Mouse (Mus musculus) E14TG2a.4 (cell line): ENCODE measurements around the gene Rnf4.

Source experiments
- H3K27me3 ChIP-seq: 2 replicates; pipeline ENCODE4 v1.6.1; 2014; ENCODE audit warnings: low read length, control low read depth; ENCODE audit not compliant: insufficient read depth
- H3K36me3 ChIP-seq: 2 replicates; pipeline ENCODE4 v1.6.1; 2014; ENCODE audit warnings: low read length, control low read depth; ENCODE audit not compliant: insufficient read depth
- H3K4me1 ChIP-seq: replicated peaks from 2 replicates; pipeline ENCODE4 v1.6.1; 2014; ENCODE audit warnings: low read depth, low read length, control low read depth
- H3K4me3 ChIP-seq: replicated peaks from 2 replicates; pipeline ENCODE4 v1.5.1; 2014; ENCODE audit warnings: mild to moderate bottlenecking, low read length
- H3K9me3 ChIP-seq: 2 replicates; pipeline ENCODE4 v1.6.1; 2014; ENCODE audit warnings: low read length, control low read depth
- CTCF ChIP-seq: conservative IDR thresholded peaks from 2 replicates; pipeline ENCODE4 v1.5.1; 2014; ENCODE audit warnings: low read length
- NANOG ChIP-seq: IDR thresholded peaks from 2 replicates; pipeline ENCODE4 v1.6.1; 2014; ENCODE audit warnings: borderline replicate concordance, low read length, mixed read lengths
- POU5F1 ChIP-seq: IDR thresholded peaks from 2 replicates; pipeline ENCODE4 v1.6.1; 2014; ENCODE audit warnings: low read length, borderline replicate concordance

Rnf4 gene

GRCm38 (mm10) chr5:34295141-34295540 is 40.9 kb upstream of the Rnf4 start:
- Histone ChIP-seq H3K9me3 (no peaks in the 10 kb centered on the region), H3K27me3 (peaks cover 42% of the 10 kb centered on the region), H3K36me3 (no peaks in the 10 kb centered on the region), H3K4me1 (peaks cover 22% of the 10 kb centered on the region), H3K4me3 (no peak overlapping the region)
- no peak for TF ChIP-seq CTCF
- TF ChIP-seq NANOG: no peak
- TF ChIP-seq POU5F1: no peak

GRCm38 (mm10) chr5:34298061-34298460 is 38.0 kb upstream of the Rnf4 start:
- peaks cover 13% of the 10 kb centered on the region for H3K4me1 ChIP-seq
- no peaks in the 10 kb centered on the region for H3K36me3 ChIP-seq
- no peaks in the 10 kb centered on the region for H3K9me3 ChIP-seq

GRCm38 (mm10) chr5:34298937-34299535 is 37.1 kb upstream of the Rnf4 start:
- Histone ChIP-seq H3K36me3 (no peaks in the 10 kb centered on the region), H3K4me3 (no peak overlapping the region), H3K27me3 (peaks cover 61% of the 10 kb centered on the region), H3K9me3 (no peaks in the 10 kb centered on the region), H3K4me1 (peaks cover 8% of the 10 kb centered on the region)
- TF ChIP-seq NANOG: no peak
- no peak for TF ChIP-seq POU5F1
- TF ChIP-seq CTCF: no peak

More at GRCm38 (mm10) chr5:34298061-34298460, 38.0 kb upstream of the Rnf4 start:
- Histone ChIP-seq H3K4me3 (no peak overlapping the region), H3K27me3 (peaks cover 55% of the 10 kb centered on the region)
- no peak for TF ChIP-seq CTCF
- TF ChIP-seq POU5F1: no peak
- no peak for TF ChIP-seq NANOG

GRCm38 (mm10) chr5:34302377-34302776 is 33.7 kb upstream of the Rnf4 start:
- H3K27me3 ChIP-seq: peaks cover 74% of the 10 kb centered on the region
- H3K4me3 ChIP-seq: no peak overlapping the region
- no peaks in the 10 kb centered on the region for H3K4me1 ChIP-seq
- TF ChIP-seq POU5F1: no peak
- TF ChIP-seq NANOG: no peak
- TF ChIP-seq CTCF: no peak
- H3K9me3 ChIP-seq: no peaks in the 10 kb centered on the region
- H3K36me3 ChIP-seq: no peaks in the 10 kb centered on the region

GRCm38 (mm10) chr5:34309016-34309415 is 27.1 kb upstream of the Rnf4 start:
- Histone ChIP-seq H3K27me3 (peaks cover 70% of the 10 kb centered on the region), H3K4me3 (no peak overlapping the region), H3K36me3 (no peaks in the 10 kb centered on the region), H3K4me1 (no peaks in the 10 kb centered on the region), H3K9me3 (no peaks in the 10 kb centered on the region)
- TF ChIP-seq POU5F1: no peak
- TF ChIP-seq NANOG: no peak
- no peak for TF ChIP-seq CTCF

- Histone ChIP-seq H3K4me1 (no peaks in the 10 kb centered on the region), H3K27me3 (peaks cover 23% of the 10 kb centered on the region), H3K4me3 (no peak overlapping the region), H3K9me3 (no peaks in the 10 kb centered on the region), H3K36me3 (no peaks in the 10 kb centered on the region)
- TF ChIP-seq CTCF: no peak
- TF ChIP-seq NANOG: no peak
- no peak for TF ChIP-seq POU5F1
Measured at GRCm38 (mm10) chr5:34319491-34320034, 16.5 kb upstream of the Rnf4 start.

GRCm38 (mm10) chr5:34321236-34321635 is 14.9 kb upstream of the Rnf4 start:
- Histone ChIP-seq H3K27me3 (peaks cover 27% of the 10 kb centered on the region), H3K4me1 (peaks cover 5% of the 10 kb centered on the region), H3K9me3 (no peaks in the 10 kb centered on the region), H3K4me3 (no peak overlapping the region), H3K36me3 (no peaks in the 10 kb centered on the region)
- TF ChIP-seq NANOG (no peak), CTCF (no peak), POU5F1 (no peak)

GRCm38 (mm10) chr5:34325286-34325685 is 10.8 kb upstream of the Rnf4 start:
- no peak overlapping the region for H3K4me3 ChIP-seq
- H3K27me3 ChIP-seq: peaks cover 38% of the 10 kb centered on the region
- no peaks in the 10 kb centered on the region for H3K36me3 ChIP-seq
- peaks cover 24% of the 10 kb centered on the region for H3K4me1 ChIP-seq
- H3K9me3 ChIP-seq: peaks cover 4% of the 10 kb centered on the region
- TF ChIP-seq CTCF: no peak

- Histone ChIP-seq H3K4me3 (0 out of 2 replicates have a peak overlapping the region, but pooled peaks have one; percentile 66), H3K9me3 (peaks cover 10% of the 10 kb centered on the region), H3K36me3 (peaks cover 5% of the 10 kb centered on the region; the same call in 1 of the 2 replicates), H3K27me3 (peaks cover 38% of the 10 kb centered on the region), H3K4me1 (peaks cover 24% of the 10 kb centered on the region)
- no peak for TF ChIP-seq POU5F1
- TF ChIP-seq NANOG: no peak
- TF ChIP-seq CTCF: no peak
Measured at GRCm38 (mm10) chr5:34326249-34326691, 9.8 kb upstream of the Rnf4 start.
